Mouse (Mus musculus) embryonic stem cell, embryonic (primary cell): ENCODE data around the gene Fktn.
"Not testable (repeated sequence)": the region's sequence is repeated elsewhere in the genome, so short reads cannot be mapped to it uniquely, and the experiment has no call there.

Experiments
- CTCF ChIA-PET, 4 experiments: fragments of 300-600 bp in 2 of 4; fragments of 350-600 bp in 2 of 4; sonication (Branson Sonifier 250); formaldehyde crosslinking; loops; one replicate each; lab custom pipeline; 2022; ENCODE audit warnings: inconsistent platforms in 2 of 4; lab: Charles Lee
- POLR2A ChIA-PET, 4 experiments: fragments of 300-600 bp in 2 of 4; fragments of 350-600 bp in 2 of 4; sonication (Branson Sonifier 250); formaldehyde crosslinking; loops; one replicate each; lab custom pipeline; 2022; ENCODE audit warnings: antibody characterized with exemption in 4 of 4, inconsistent platforms in 1 of 4; lab: Charles Lee

Gene Fktn

GRCm38 (mm10) chr4:53799753-53800152, 86.0 kb downstream of the Fktn start:
- CTCF ChIA-PET, result no interaction called here
- POLR2A ChIA-PET, result interaction anchor here (0.5 to 1.0 kb wide), 7 partner anchors 17 to 1060 kb away, joined by 3 to 9 read pairs (median 4); no protein-coding TSS in a partner anchor

- CTCF ChIA-PET, POLR2A ChIA-PET: not testable (repeated sequence)
Measured at GRCm38 (mm10) chr4:53803674-53804073, 89.9 kb downstream of the Fktn start.

- POLR2A ChIA-PET, result not testable (repeated sequence)
- CTCF ChIA-PET, result interaction anchor here in 1 of 4 experiments (0.5 kb wide), 1 partner anchor 165 kb away, joined by 17 read pairs; no protein-coding TSS in a partner anchor
Measured at GRCm38 (mm10) chr4:53806428-53806827, 92.6 kb downstream of the Fktn start.

- ChIA-PET CTCF (no interaction called here), POLR2A (interaction anchor here in 1 of 4 experiments (0.7 kb wide), 1 partner anchor 8 kb away, joined by 3 read pairs; no protein-coding TSS in a partner anchor)
Measured at GRCm38 (mm10) chr4:53818320-53818719, 104.5 kb downstream of the Fktn start.

- CTCF ChIA-PET, result no interaction called here
- POLR2A ChIA-PET, result no interaction called here
Measured at GRCm38 (mm10) chr4:53823697-53824096, 109.9 kb downstream of the Fktn start.

- POLR2A ChIA-PET, result no interaction called here
- CTCF ChIA-PET, result interaction anchor here in 1 of 4 experiments (0.9 kb wide), 1 partner anchor 21 kb away, joined by 3 read pairs; no protein-coding TSS in a partner anchor
Measured at GRCm38 (mm10) chr4:53824831-53825230, 111.0 kb downstream of the Fktn start.

- ChIA-PET POLR2A (interaction anchor here in 1 of 4 experiments (1.0 kb wide), 1 partner anchor 10 kb away, joined by 5 read pairs; no protein-coding TSS in a partner anchor), CTCF (no interaction called here)
Measured at GRCm38 (mm10) chr4:53825821-53826605, 112.2 kb downstream of the Fktn start, which contains the start of gene Tmem38b. TSS of gene Tmem38b (plus strand) at chr4:53826045.

GRCm38 (mm10) chr4:53826641-53827248, 112.9 kb downstream of the Fktn start:
- ChIA-PET POLR2A (interaction anchor here in 2 of 4 experiments (0.9 to 1.0 kb wide), 2 partner anchors 13 to 20 kb away, joined by 3 read pairs; no protein-coding TSS in a partner anchor), CTCF (no interaction called here)
